Mouse (Mus musculus): ENCODE measurements around the gene Robo2. TPM values are rescaled to one million over a fixed set of nuclear protein-coding genes. Genes with fewer than 3 reads are reported as not detected.

The Robo2 gene
- not detected for polyA plus RNA-seq (2017; shearing (Covaris generic))

DNA sequence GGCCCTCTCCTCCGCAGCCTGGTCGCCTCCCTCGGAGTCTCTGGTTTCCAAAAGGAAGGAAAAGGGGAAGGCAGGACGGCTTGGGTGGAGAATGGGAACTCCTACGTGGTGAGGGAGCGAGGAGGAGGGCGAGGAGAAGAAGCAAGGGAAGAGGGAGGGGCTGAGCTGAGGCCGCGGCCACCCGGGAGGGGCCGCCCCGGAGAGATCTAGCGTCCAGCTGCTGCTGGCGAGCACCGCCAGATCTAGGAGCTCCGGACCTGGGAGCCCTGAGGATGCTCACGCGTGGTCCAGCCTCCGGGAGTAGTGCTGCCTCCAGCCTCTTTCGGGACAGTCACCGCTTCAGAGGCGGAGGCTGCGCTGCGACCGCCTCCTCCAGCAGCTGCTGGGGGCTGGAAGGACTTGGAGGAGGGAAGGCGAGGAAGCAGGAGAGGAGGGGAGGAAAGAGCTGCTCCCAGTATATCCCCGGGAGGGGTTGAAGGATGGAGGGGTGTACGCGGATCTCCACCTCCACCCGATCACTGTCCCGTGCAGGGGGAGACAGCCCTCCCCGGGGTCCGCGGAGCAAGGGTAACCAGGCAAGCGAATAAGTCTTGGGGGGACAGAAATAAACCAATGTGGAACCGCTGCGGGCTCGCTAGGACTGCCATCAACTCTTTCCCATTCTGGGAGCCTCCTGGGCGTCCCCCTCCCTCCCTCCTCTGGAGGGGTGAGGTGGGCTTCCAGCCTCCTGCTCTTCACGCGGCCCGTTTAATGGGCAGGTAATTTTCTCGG is at the start of gene Robo2:
Robo2 (minus strand) TSS at position 345 of the 771 bp plus-strand sequence.

Measured in activated CD4-positive, CD25-positive, alpha-beta regulatory T cell, adult 9 weeks (primary cell).